Mouse (Mus musculus) heart, postnatal 14 days (tissue): ENCODE results near the gene Olfr1437. TPM values are rescaled to one million over a fixed set of nuclear protein-coding genes. Genes with fewer than 3 reads are reported as not detected.
"Not testable (repeated sequence)": the region's sequence is repeated elsewhere in the genome, so short reads cannot be mapped to it uniquely, and the experiment has no call there.

ENCODE experiments used
- DNase-seq, 2 experiments: peaks; one replicate each; pipeline ENCODE4 v3.0.0; 2021 to 2022
- intact Hi-C: fragments of 180-260 bp; cut with DNase I; formaldehyde crosslinking; loops from one replicate; pipeline ENCODE4 v1.15.1; 2025
- long read RNA-seq, 2 experiments: library from polyadenylated mRNA; stranded (forward); transcript quantifications; one replicate each; pipeline ENCODE4 v2.0.0; 2021
- total RNA-seq, 2 experiments: library from RNA; stranded (reverse); gene quantifications; 2 replicates each; pipeline ENCODE4 v1.2.3; 2021

The Olfr1437 gene
- not detected for total RNA-seq
- long read RNA-seq, experiment 1 = 0 reads
- long read RNA-seq, experiment 2 = 0 reads

- DNase-seq = no peak
- intact Hi-C loops = no loop called here
Measured at GRCm38 (mm10) chr19:12325001-12325400, at the start of gene Olfr1437. Gene Olfr1437, minus strand, starts transcription at chr19:12325101.

GRCm38 (mm10) chr19:12374465-12375025, 49.6 kb upstream of the Olfr1437 start:
- no peak for DNase-seq
- intact Hi-C loops = no loop called here

GRCm38 (mm10) chr19:12373004-12373403, 48.1 kb upstream of the Olfr1437 start:
- intact Hi-C loops = no loop called here
- DNase-seq = no peak

- no peak for DNase-seq
- intact Hi-C loops = no loop called here
Measured at GRCm38 (mm10) chr19:12335810-12336209, 10.9 kb upstream of the Olfr1437 start, which contains the start of gene Olfr1438-ps1. Gene Olfr1438-ps1, minus strand, starts transcription at chr19:12335910.

- intact Hi-C loops, DNase-seq: not testable (repeated sequence)
Measured at GRCm38 (mm10) chr19:12299030-12299429, 25.9 kb downstream of the Olfr1437 start, which contains the start of gene Olfr1436. Gene Olfr1436, minus strand, starts transcription at chr19:12299130.

- no peak for DNase-seq
- intact Hi-C loops = no loop called here
Measured at GRCm38 (mm10) chr19:12292979-12293378, 31.9 kb downstream of the Olfr1437 start.

GRCm38 (mm10) chr19:12279554-12279953, 45.3 kb downstream of the Olfr1437 start, which contains the start of gene Olfr1434:
Gene Olfr1434, plus strand, starts transcription at chr19:12279854.
- DNase-seq = no peak
- intact Hi-C loops = no loop called here

Other genes with a start within 250 kb of the Olfr1437 start
- not detected for gene Olfr1425, start 247.4 kb downstream of the Olfr1437 start, total RNA-seq
- gene Olfr1426, start 233.1 kb downstream of the Olfr1437 start, total RNA-seq = not detected
- not detected for gene Olfr1427, start 221.8 kb downstream of the Olfr1437 start, total RNA-seq
- gene Olfr1428, start 209.2 kb downstream of the Olfr1437 start, total RNA-seq = not detected
- not detected for gene Olfr76, start 201.9 kb downstream of the Olfr1437 start, total RNA-seq
- not detected for gene Olfr1555-ps1, start 155.0 kb downstream of the Olfr1437 start, total RNA-seq
- gene Olfr1431, start 124.5 kb downstream of the Olfr1437 start, total RNA-seq = not detected
- not detected for gene Olfr1432, start 92.5 kb downstream of the Olfr1437 start, total RNA-seq
- not detected for gene Olfr262, start 83.4 kb downstream of the Olfr1437 start, total RNA-seq
- not detected for gene Olfr235, start 64.1 kb downstream of the Olfr1437 start, total RNA-seq
- gene Olfr1434, start 45.2 kb downstream of the Olfr1437 start, total RNA-seq = not detected
- gene Olfr1436, start 26.0 kb downstream of the Olfr1437 start, total RNA-seq = not detected
- gene Olfr1438-ps1, start 10.8 kb upstream of the Olfr1437 start, total RNA-seq = not detected
- not detected for gene Olfr1440, start 62.2 kb upstream of the Olfr1437 start, total RNA-seq
- not detected for gene Olfr1441, start 92.3 kb upstream of the Olfr1437 start, total RNA-seq
- not detected for gene Pfpl, start 102.8 kb upstream of the Olfr1437 start, total RNA-seq
- 1 to 10 TPM; 6.6 to 7.1 TPM for gene Mpeg1, start 135.7 kb upstream of the Olfr1437 start, total RNA-seq
- gene Dtx4, start 176.4 kb upstream of the Olfr1437 start, total RNA-seq = 1 to 10 TPM; 7.6 to 9.7 TPM
- gene Fam111a, start 220.6 kb upstream of the Olfr1437 start, total RNA-seq = 1 to 10 TPM; 5.8 to 7.3 TPM